Mouse (Mus musculus) embryonic facial prominence, embryonic 13.5 days (tissue): Measurements from ENCODE around the gene Upk3b. TPM values are rescaled to one million over a fixed set of nuclear protein-coding genes. Genes with fewer than 3 reads are reported as not detected.

Source experiments
- ATAC-seq: fragments of 200-750 bp; cut with Nextera tagmentation; 2 replicates; pipeline ENCODE4 v1.8.0; 2017; ENCODE audit warnings: low read depth; ENCODE audit not compliant: insufficient number of reproducible peaks, insufficient read depth, low FRiP score, low TSS enrichment
- H3K27ac ChIP-seq: fragments of 300-500 bp; sonication (generic); 2 replicates; pipeline ENCODE4 v1.5.1; 2015; ENCODE audit warnings: moderate library complexity, mild to moderate bottlenecking, inconsistent platforms
- H3K27me3 ChIP-seq: fragments of 300-500 bp; sonication (generic); 2 replicates; pipeline ENCODE4 v1.6.1; 2015; ENCODE audit warnings: mild to moderate bottlenecking, inconsistent platforms
- H3K36me3 ChIP-seq: fragments of 300-500 bp; sonication (generic); 2 replicates; pipeline ENCODE4 v1.6.1; 2015; ENCODE audit warnings: mild to moderate bottlenecking, inconsistent platforms
- H3K4me1 ChIP-seq: fragments of 300-500 bp; sonication (generic); 2 replicates; pipeline ENCODE4 v1.6.1; 2015; ENCODE audit warnings: inconsistent platforms
- H3K4me2 ChIP-seq: fragments of 300-500 bp; sonication (generic); 2 replicates; pipeline ENCODE4 v1.6.1; 2015; ENCODE audit warnings: moderate library complexity, mild to moderate bottlenecking, inconsistent platforms
- H3K4me3 ChIP-seq: fragments of 300-500 bp; sonication (generic); 2 replicates; pipeline ENCODE4 v1.5.1; 2015; ENCODE audit warnings: mild to moderate bottlenecking, inconsistent platforms
- H3K9ac ChIP-seq: fragments of 300-500 bp; sonication (generic); 2 replicates; pipeline ENCODE4 v1.6.1; 2015; ENCODE audit warnings: mild to moderate bottlenecking, inconsistent platforms
- H3K9me3 ChIP-seq: fragments of 300-500 bp; sonication (generic); 2 replicates; pipeline ENCODE4 v1.6.1; 2016; ENCODE audit warnings: inconsistent platforms
- WGBS: fragments of 180-500 bp; shearing (Covaris S2); methylation state at CpG from one replicate; pipeline ENCODE4 v1.1.7; 2015; ENCODE audit warnings: mixed read lengths; 5-methylcytosine and 5-hydroxymethylcytosine counted together
- polyA plus RNA-seq: library from polyadenylated mRNA; unstranded; fragments of >200 nt; fragmentation: Nextera tagmentation; extraction: Ambion mirVana; gene quantifications from 2 replicates; pipeline ENCODE4 v1.2.1, GENCODE M21; 2015

The Upk3b gene
- polyA plus RNA-seq: 0.06 and 0.29 TPM in 2 replicates

GRCm38 (mm10) chr5:136038258-136039214 is at the start of gene Upk3b:
Gene Upk3b (plus strand): TSS chr5:136038496.
- H3K9me3 ChIP-seq: no peaks in the 10 kb centered on the region
- H3K4me1 ChIP-seq: peaks cover 7% of the 10 kb centered on the region; the same call in 1 of the 2 replicates
- ATAC-seq: no peak
- H3K4me3 ChIP-seq: no peak within 1 kb of the TSS
- no peaks in the 10 kb centered on the region for H3K27me3 ChIP-seq
- H3K4me2 ChIP-seq: no peak within 1 kb of the TSS
- no peak within 1 kb of the TSS for H3K9ac ChIP-seq
- H3K36me3 ChIP-seq: no peaks in the 10 kb centered on the region
- WGBS: 83% methylated on average over 17 of the region's 17 CpGs
- no peak within 1 kb of the TSS for H3K27ac ChIP-seq

- Histone ChIP-seq H3K27ac (no peak overlapping the region), H3K9ac (no peak overlapping the region), H3K4me2 (no peak overlapping the region), H3K9me3 (no peaks in the 10 kb centered on the region), H3K4me1 (peaks cover 4% of the 10 kb centered on the region), H3K27me3 (no peaks in the 10 kb centered on the region), H3K4me3 (no peak overlapping the region), H3K36me3 (no peaks in the 10 kb centered on the region)
- 65% methylated on average over 5 of the region's 5 CpGs for WGBS
- no peak for ATAC-seq
Measured at GRCm38 (mm10) chr5:135990601-135991000, 47.7 kb upstream of the Upk3b start.

GRCm38 (mm10) chr5:135993381-135993965 is 44.8 kb upstream of the Upk3b start:
- H3K4me3 ChIP-seq: no peak overlapping the region
- H3K36me3 ChIP-seq: peaks cover 22% of the 10 kb centered on the region
- no peak overlapping the region for H3K27ac ChIP-seq
- peaks cover 9% of the 10 kb centered on the region for H3K4me1 ChIP-seq
- no peak overlapping the region for H3K9ac ChIP-seq
- no peaks in the 10 kb centered on the region for H3K9me3 ChIP-seq
- ATAC-seq: no peak
- no peaks in the 10 kb centered on the region for H3K27me3 ChIP-seq
- WGBS: 68% methylated on average over 5 of the region's 5 CpGs
- no peak overlapping the region for H3K4me2 ChIP-seq

- ATAC-seq: no peak
- WGBS: 64% methylated on average over 8 of the region's 8 CpGs
- no peak overlapping the region for H3K27ac ChIP-seq
- peak overlapping the region; percentile 78 for H3K4me3 ChIP-seq
- no peak overlapping the region for H3K4me2 ChIP-seq
- H3K36me3 ChIP-seq: peaks cover 30% of the 10 kb centered on the region
- H3K27me3 ChIP-seq: no peaks in the 10 kb centered on the region
- no peaks in the 10 kb centered on the region for H3K9me3 ChIP-seq
- H3K9ac ChIP-seq: no peak overlapping the region
- peaks cover 9% of the 10 kb centered on the region for H3K4me1 ChIP-seq
Measured at GRCm38 (mm10) chr5:135994335-135994724, 44.0 kb upstream of the Upk3b start.

GRCm38 (mm10) chr5:135994725-135995687 is 43.3 kb upstream of the Upk3b start, which contains the start of gene Dtx2:
Gene Dtx2 (plus strand): TSS chr5:135994800.
- H3K27ac ChIP-seq: peak within 1 kb of the TSS; percentile 89
- H3K9me3 ChIP-seq: no peaks in the 10 kb centered on the region
- H3K36me3 ChIP-seq: peaks cover 37% of the 10 kb centered on the region
- 1% methylated on average over 47 of the region's 47 CpGs for WGBS
- peak; percentile 89 for ATAC-seq
- H3K4me3 ChIP-seq: peak within 1 kb of the TSS; percentile 78
- peaks cover 9% of the 10 kb centered on the region for H3K4me1 ChIP-seq
- no peaks in the 10 kb centered on the region for H3K27me3 ChIP-seq
- peak within 1 kb of the TSS; percentile 90 for H3K9ac ChIP-seq
- peak within 1 kb of the TSS; percentile 82 for H3K4me2 ChIP-seq

DNA sequence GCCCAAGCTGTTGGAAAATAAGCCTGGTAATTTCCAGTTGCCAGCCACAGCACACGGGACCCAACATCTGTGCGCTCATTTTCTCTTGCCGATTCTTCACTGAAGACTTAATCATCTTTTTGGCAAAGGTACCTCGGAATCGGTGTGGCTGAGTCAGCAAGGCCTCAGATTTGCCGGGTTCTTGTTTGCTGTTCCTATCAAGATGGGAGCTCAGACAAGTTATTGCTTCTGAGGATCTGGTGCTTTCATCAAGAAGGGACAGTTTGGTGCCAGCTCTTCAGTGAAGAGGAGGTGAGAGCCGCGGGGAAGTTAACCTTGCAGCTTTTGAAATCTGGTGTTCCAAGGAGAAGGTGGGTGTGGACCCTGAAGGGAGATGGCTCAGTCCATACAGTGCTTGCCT is 42.1 kb upstream of the Upk3b start:
- 90% methylated on average over 8 of the region's 8 CpGs for WGBS
- Histone ChIP-seq H3K27ac (no peak overlapping the region), H3K27me3 (no peaks in the 10 kb centered on the region), H3K9me3 (no peaks in the 10 kb centered on the region), H3K9ac (no peak overlapping the region; the same call in 1 of the 2 replicates), H3K4me2 (peak overlapping the region; percentile 82), H3K4me3 (0 out of 2 replicates have a peak overlapping the region, but pooled peaks have one; percentile 78), H3K4me1 (peaks cover 9% of the 10 kb centered on the region), H3K36me3 (peaks cover 42% of the 10 kb centered on the region)
- no peak for ATAC-seq

- no peaks in the 10 kb centered on the region for H3K27me3 ChIP-seq
- H3K9ac ChIP-seq: no peak overlapping the region
- peaks cover 23% of the 10 kb centered on the region for H3K4me1 ChIP-seq
- ATAC-seq: no peak
- H3K4me2 ChIP-seq: no peak overlapping the region
- H3K36me3 ChIP-seq: peaks cover 56% of the 10 kb centered on the region
- H3K4me3 ChIP-seq: no peak overlapping the region
- WGBS: 99% methylated on average over 6 of the region's 6 CpGs
- no peak overlapping the region for H3K27ac ChIP-seq
- H3K9me3 ChIP-seq: no peaks in the 10 kb centered on the region
Measured at GRCm38 (mm10) chr5:136001222-136001621, 37.1 kb upstream of the Upk3b start.

DNA sequence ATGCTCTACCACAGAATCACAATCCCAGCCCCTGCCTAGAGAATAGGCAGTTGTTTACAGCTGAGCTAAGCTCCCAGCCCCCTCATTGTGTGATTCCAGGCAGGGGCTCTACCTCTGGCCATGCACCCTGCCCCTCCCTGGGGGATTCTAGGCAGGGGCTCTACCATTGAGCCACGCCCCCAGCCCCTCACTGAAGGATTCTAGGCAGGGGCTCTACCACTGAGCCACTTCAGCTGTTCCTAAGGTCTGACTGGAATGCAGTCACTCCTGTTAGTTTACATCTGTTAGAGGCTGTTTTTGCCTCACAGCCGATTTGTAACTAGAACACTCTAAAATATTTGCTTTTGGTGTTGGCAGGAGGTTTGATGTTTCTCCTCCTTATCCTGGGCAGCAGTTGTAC is 36.0 kb upstream of the Upk3b start:
- no peaks in the 10 kb centered on the region for H3K9me3 ChIP-seq
- WGBS: 54% methylated on average over 2 of the region's 2 CpGs
- peaks cover 23% of the 10 kb centered on the region for H3K4me1 ChIP-seq
- H3K9ac ChIP-seq: no peak overlapping the region
- peak overlapping the region; percentile 44; the same call in 1 of the 2 replicates for H3K27ac ChIP-seq
- H3K4me3 ChIP-seq: no peak overlapping the region
- no peak overlapping the region for H3K4me2 ChIP-seq
- no peaks in the 10 kb centered on the region for H3K27me3 ChIP-seq
- peaks cover 46% of the 10 kb centered on the region for H3K36me3 ChIP-seq
- no peak for ATAC-seq

DNA sequence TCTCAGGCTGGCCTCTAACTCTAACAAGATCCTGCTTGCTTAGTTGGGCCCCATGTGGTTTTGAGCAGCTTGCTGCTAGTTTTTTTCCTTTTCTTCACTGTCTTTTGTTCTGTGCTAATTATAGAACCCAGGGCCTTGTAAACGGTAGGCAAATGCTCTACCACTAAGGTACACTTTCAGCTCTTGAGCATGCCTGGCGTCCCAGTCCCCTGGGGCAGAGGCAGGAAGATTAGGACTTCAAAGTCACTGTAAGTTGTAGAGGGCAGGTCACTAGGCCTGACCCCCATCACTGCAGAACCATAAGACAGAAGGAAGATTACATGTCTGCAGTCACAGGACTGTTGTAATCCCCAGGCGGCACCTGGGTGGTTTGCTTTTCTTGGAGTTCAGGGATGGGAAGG is 35.5 kb upstream of the Upk3b start:
- H3K36me3 ChIP-seq: peaks cover 42% of the 10 kb centered on the region
- no peaks in the 10 kb centered on the region for H3K9me3 ChIP-seq
- peak overlapping the region; percentile 44; the same call in 1 of the 2 replicates for H3K27ac ChIP-seq
- no peak overlapping the region for H3K4me2 ChIP-seq
- no peak for ATAC-seq
- 21% methylated on average over 3 of the region's 3 CpGs for WGBS
- H3K4me3 ChIP-seq: no peak overlapping the region
- peaks cover 23% of the 10 kb centered on the region for H3K4me1 ChIP-seq
- H3K27me3 ChIP-seq: no peaks in the 10 kb centered on the region
- no peak overlapping the region for H3K9ac ChIP-seq

- WGBS: 67% methylated on average over 4 of the region's 4 CpGs
- Histone ChIP-seq H3K27ac (no peak overlapping the region), H3K9ac (no peak overlapping the region)
Measured at GRCm38 (mm10) chr5:136004537-136004936, 33.8 kb upstream of the Upk3b start.

DNA sequence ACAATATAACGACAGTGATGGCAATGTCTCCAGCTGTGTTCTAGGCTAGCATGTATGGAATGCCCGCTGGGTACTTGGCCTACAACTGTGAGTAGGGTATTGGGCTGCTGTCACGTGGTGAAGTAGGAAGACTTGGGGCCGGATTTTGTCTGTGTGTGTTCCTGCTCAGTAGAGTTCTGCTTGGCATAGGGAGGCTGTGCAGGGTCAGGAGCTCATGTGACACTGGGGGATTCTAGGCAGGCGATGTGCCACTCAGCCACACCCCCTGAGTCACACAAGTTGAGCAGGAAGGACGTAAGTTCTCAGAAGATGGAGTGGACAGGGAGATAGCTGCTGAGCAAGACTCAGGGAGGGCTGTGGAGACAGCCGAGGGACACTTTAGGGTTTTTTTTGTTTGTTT is 30.6 kb upstream of the Upk3b start:
- 77% methylated on average over 7 of the region's 7 CpGs for WGBS
- no peak overlapping the region for H3K9ac ChIP-seq
- no peak overlapping the region for H3K27ac ChIP-seq
- ATAC-seq: no peak
- peaks cover 33% of the 10 kb centered on the region for H3K36me3 ChIP-seq
- no peaks in the 10 kb centered on the region for H3K9me3 ChIP-seq
- H3K4me3 ChIP-seq: no peak overlapping the region
- no peaks in the 10 kb centered on the region for H3K27me3 ChIP-seq
- H3K4me1 ChIP-seq: peaks cover 17% of the 10 kb centered on the region
- no peak overlapping the region for H3K4me2 ChIP-seq

More at GRCm38 (mm10) chr5:136004537-136004936, 33.8 kb upstream of the Upk3b start:
- H3K4me1 ChIP-seq: peaks cover 23% of the 10 kb centered on the region
- no peak overlapping the region for H3K4me3 ChIP-seq
- H3K27me3 ChIP-seq: no peaks in the 10 kb centered on the region
- H3K36me3 ChIP-seq: peaks cover 28% of the 10 kb centered on the region
- no peak for ATAC-seq
- no peak overlapping the region for H3K4me2 ChIP-seq
- no peaks in the 10 kb centered on the region for H3K9me3 ChIP-seq
